ENCODE assay signal across 9 mouse cellular contexts in the genomic region with DNA sequence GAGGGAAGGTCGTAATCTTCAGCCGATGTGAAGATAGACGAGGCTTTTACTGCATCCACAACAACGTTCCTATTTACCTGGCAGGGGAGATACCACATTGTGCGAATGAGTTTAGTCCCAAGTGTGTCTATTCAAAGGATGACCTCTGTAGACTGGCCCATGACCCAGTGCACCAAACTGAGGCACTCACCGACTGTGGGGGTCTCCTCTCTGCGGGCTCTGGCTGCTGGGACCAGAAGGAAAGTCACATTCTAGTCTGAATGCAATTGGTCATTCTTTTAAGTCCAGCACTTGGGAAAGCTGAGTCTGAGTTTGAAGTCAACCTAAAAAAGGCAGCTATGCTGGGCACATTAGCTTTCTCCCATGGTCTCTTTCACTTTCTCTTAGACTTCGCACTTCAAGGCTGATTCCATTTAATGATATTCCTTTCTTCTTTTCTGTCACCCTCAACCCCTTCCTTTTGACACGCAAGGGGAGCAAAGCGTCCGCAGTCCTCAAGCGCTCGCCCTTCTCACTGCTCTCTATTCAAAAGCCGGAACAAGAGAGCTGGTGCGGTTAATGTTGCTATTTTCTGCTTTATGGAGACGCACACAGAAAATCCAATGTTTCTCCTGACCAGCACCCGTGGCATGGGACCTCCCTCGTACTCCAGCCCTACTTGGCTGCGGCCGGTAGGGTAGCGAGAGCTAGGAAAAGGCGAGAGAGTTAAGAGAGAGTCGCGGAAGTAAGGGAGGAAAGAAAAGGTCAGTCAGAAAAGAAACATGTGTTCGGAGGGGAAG. TPM values are rescaled to one million over a fixed set of nuclear protein-coding genes. Genes with fewer than 3 reads are reported as not detected.
DNase-seq lines count a peak whose midpoint lies in the region; ATAC-seq and TF ChIP-seq lines count a peak whose summit lies in the region.
"Had no signal": no experiment of that assay in that cellular context is flagged by ENCODE, and none has a peak within 500 bp of the region (broad histone marks: within the 10 kb centered on the region; RNA-seq: fewer than 3 reads in every experiment).

No protein-coding gene starts in this region.

- no peaks in the 10 kb centered on the region for H3K4me1 ChIP-seq in forebrain, embryonic 13.5 days
- H3K4me1 ChIP-seq in limb, embryonic 15.5 days = peaks cover 17% of the 10 kb centered on the region
- no peaks in the 10 kb centered on the region; the same call in 1 of the 2 replicates for H3K4me1 ChIP-seq in stomach, postnatal 0 days (replicated peaks; ENCODE audit: control insufficient read depth, insufficient read depth)
- H3K4me1 ChIP-seq: hindbrain, embryonic 15.5 days had no signal

- no peaks in the 10 kb centered on the region for H3K36me3 ChIP-seq in forebrain, embryonic 13.5 days (ENCODE audit: poor library complexity, severe bottlenecking)
- no peaks in the 10 kb centered on the region for H3K36me3 ChIP-seq in limb, embryonic 15.5 days
- no peaks in the 10 kb centered on the region for H3K36me3 ChIP-seq in stomach, postnatal 0 days (ENCODE audit: control insufficient read depth, insufficient read depth, low read length)
- H3K36me3 ChIP-seq: hindbrain, embryonic 15.5 days had no signal

- peak overlapping the region; percentile 32 for H3K4me2 ChIP-seq in forebrain, embryonic 13.5 days
- H3K4me2 ChIP-seq in limb, embryonic 15.5 days = peak overlapping the region; percentile 22
- peak overlapping the region; percentile 44 for H3K4me2 ChIP-seq in stomach, postnatal 0 days (replicated peaks; ENCODE audit: low read depth)
- H3K4me2 ChIP-seq: hindbrain, embryonic 15.5 days had no signal

- H3K9me3 ChIP-seq in forebrain, embryonic 13.5 days (replicated peaks) = no peaks in the 10 kb centered on the region
- H3K9me3 ChIP-seq in limb, embryonic 15.5 days = no peaks in the 10 kb centered on the region; the same call in 1 of the 2 replicates
- no peaks in the 10 kb centered on the region for H3K9me3 ChIP-seq in stomach, postnatal 0 days (ENCODE audit: control insufficient read depth, low read length)
- H3K9me3 ChIP-seq: hindbrain, embryonic 15.5 days had no signal

- peaks cover 98% of the 10 kb centered on the region for H3K27me3 ChIP-seq in forebrain, embryonic 13.5 days
- H3K27me3 ChIP-seq in limb, embryonic 15.5 days = peaks cover 97% of the 10 kb centered on the region
- H3K27me3 ChIP-seq in stomach, postnatal 0 days (ENCODE audit: control insufficient read depth, insufficient read depth, low read length) = peaks cover 21% of the 10 kb centered on the region; the same call in 1 of the 2 replicates

- no peak overlapping the region for H3K27ac ChIP-seq in gastrocnemius, adult 2 months
- H3K27ac ChIP-seq in forebrain, embryonic 13.5 days = no peak overlapping the region
- no peak overlapping the region for H3K27ac ChIP-seq in limb, embryonic 15.5 days
- no peak overlapping the region for H3K27ac ChIP-seq in stomach, postnatal 0 days (replicated peaks)
- H3K27ac ChIP-seq: hindbrain, embryonic 15.5 days had no signal

- DNase-seq in gastrocnemius, adult 2 months = no peak
- no peak for DNase-seq in gastrocnemius, postnatal 14 days
- no peak for DNase-seq in stomach, postnatal 0 days (ENCODE audit: low spot score)
- no peak for DNase-seq in layer of hippocampus, adult 11-12 months (ENCODE audit: low spot score)

- 1% methylated on average over 25 of the region's 25 CpGs for WGBS in forebrain, embryonic 13.5 days
- WGBS in limb, embryonic 15.5 days = 2% methylated on average over 25 of the region's 25 CpGs
- WGBS in stomach, postnatal 0 days = 4% methylated on average over 25 of the region's 25 CpGs

- intact Hi-C loops in gastrocnemius, adult 2 months (cut with DNase I) = no loop called here
- intact Hi-C loops in gastrocnemius, postnatal 14 days (cut with DNase I; ENCODE audit: low total_unique reads) = no loop called here

- no peak overlapping the region for H3K9ac ChIP-seq in forebrain, embryonic 13.5 days
- H3K9ac ChIP-seq in limb, embryonic 15.5 days = no peak overlapping the region
- H3K9ac ChIP-seq in stomach, postnatal 0 days (ENCODE audit: low read length) = no peak overlapping the region
- H3K9ac ChIP-seq: hindbrain, embryonic 15.5 days had no signal

- TF ChIP-seq EP300 in stomach, postnatal 0 days (optimal IDR thresholded peaks at IDR 0.05) = no peak

- no peak for TF ChIP-seq CTCF in gastrocnemius, adult 2 months (IDR thresholded peaks at IDR 0.05)
- no peak for TF ChIP-seq CTCF in stomach, postnatal 0 days (IDR thresholded peaks at IDR 0.05; ENCODE audit: low read depth)

- H3K4me3 ChIP-seq in gastrocnemius, adult 2 months = peak overlapping the region; percentile 61
- H3K4me3 ChIP-seq in forebrain, embryonic 13.5 days = peak overlapping the region; percentile 6; the same call in 1 of the 2 replicates
- peak overlapping the region; percentile 16 for H3K4me3 ChIP-seq in limb, embryonic 15.5 days
- H3K4me3 ChIP-seq in stomach, postnatal 0 days (ENCODE audit: low read depth, low read length) = peak overlapping the region; percentile 34
- H3K4me3 ChIP-seq: hindbrain, embryonic 15.5 days had no signal

- ATAC-seq in CD4-positive, CD25-positive, alpha-beta regulatory T cell, adult 4 months = peak; percentile 66
- no peak for ATAC-seq in forebrain, embryonic 13.5 days
- no peak for ATAC-seq in limb, embryonic 15.5 days (ENCODE audit: insufficient number of reproducible peaks, low FRiP score, low TSS enrichment, low read depth)
- ATAC-seq in stomach, postnatal 0 days (ENCODE audit: low FRiP score, low TSS enrichment) = no peak
- no peak for ATAC-seq in cerebellum, adult (ENCODE audit: insufficient number of reproducible peaks, low FRiP score, low TSS enrichment)

RNA-seq across cellular contexts. Expression of gene Fcgr1, which starts 39.8 kb away (rescaled TPM):
- total RNA-seq in gastrocnemius, adult 2 months (2021) = under 1 TPM in 1 of 2 experiments, not detected in 1; 0.20 TPM
- total RNA-seq in gastrocnemius, postnatal 14 days (2021) = under 1 TPM; 0.33 to 0.45 TPM
- polyA plus RNA-seq in CD4-positive, CD25-positive, alpha-beta regulatory T cell, adult 4 months (2017; shearing (Covaris generic)) = under 1 TPM in 1 of 2 experiments, not detected in 1; 0.46 TPM
- polyA plus RNA-seq in forebrain, embryonic 13.5 days (2015; fragmentation: Nextera tagmentation; extraction: Ambion mirVana) = 0.56 and 1.0 TPM in 2 replicates
- polyA plus RNA-seq in limb, embryonic 15.5 days (2015; fragmentation: Nextera tagmentation; extraction: Ambion mirVana) = 2.6 and 3.5 TPM in 2 replicates
- polyA plus RNA-seq in stomach, postnatal 0 days (2015; fragmentation: Nextera tagmentation; extraction: Ambion mirVana) = 2.5 and 3.8 TPM in 2 replicates

Comparison
In these comparisons a context has a peak if more than half of its experiments do, and no peak if none do; other contexts are left out.
1. H3K4me3 ChIP-seq: peak in every context shown above with its lines; median percentile 61 in gastrocnemius, adult 2 months; 34 in stomach, postnatal 0 days; 16 in limb, embryonic 15.5 days; 6 in forebrain, embryonic 13.5 days.